Comparison of ENCODE assay signal across 38 mouse cellular contexts in the genomic region with DNA sequence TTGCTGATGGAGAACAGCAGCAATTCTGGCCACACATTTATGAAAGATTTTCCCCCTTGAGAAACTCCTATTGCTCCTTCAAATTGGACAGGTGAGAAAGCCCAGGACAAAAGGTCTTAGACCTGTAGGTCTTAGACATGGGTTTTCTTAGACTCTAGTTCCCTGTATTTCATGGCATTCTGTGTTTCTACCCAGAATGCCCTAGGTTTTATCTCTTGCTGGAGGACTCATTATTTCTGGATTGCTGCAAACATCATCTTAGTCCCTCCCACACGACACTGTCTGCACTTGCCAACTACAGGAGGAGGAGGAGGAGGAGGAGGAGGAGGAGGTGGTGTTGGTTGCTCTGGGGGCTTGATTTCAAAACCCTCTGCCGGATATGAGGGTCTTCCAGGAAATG. TPM values are rescaled to one million over a fixed set of nuclear protein-coding genes. Genes with fewer than 3 reads are reported as not detected.
"Had no signal": no experiment of that assay in that cellular context is flagged by ENCODE, and none has a peak within 500 bp of the region (broad histone marks: within the 10 kb centered on the region; RNA-seq: fewer than 3 reads in every experiment).

No protein-coding gene starts in this region.

- ATAC-seq: forebrain, embryonic 13.5 days; forebrain, embryonic 14.5 days; forebrain, embryonic 15.5 days; forebrain, embryonic 16.5 days; forebrain, postnatal 0 days had no signal

- H3K4me3 ChIP-seq: embryonic facial prominence, embryonic 10.5 days; embryonic facial prominence, embryonic 12.5 days; embryonic facial prominence, embryonic 13.5 days; embryonic facial prominence, embryonic 15.5 days; erythroblast, embryonic 14.5 days; forebrain, embryonic 10.5 days; forebrain, embryonic 12.5 days; forebrain, embryonic 13.5 days; forebrain, embryonic 15.5 days; gastrocnemius, adult 2 months; heart, adult 2 months had no signal

- H3K9me3 ChIP-seq: embryonic facial prominence, embryonic 10.5 days; embryonic facial prominence, embryonic 12.5 days; embryonic facial prominence, embryonic 13.5 days; embryonic facial prominence, embryonic 15.5 days; forebrain, embryonic 10.5 days; forebrain, embryonic 12.5 days; forebrain, embryonic 13.5 days; forebrain, embryonic 15.5 days had no signal

- H3K4me1 ChIP-seq: embryonic facial prominence, embryonic 10.5 days; embryonic facial prominence, embryonic 12.5 days; embryonic facial prominence, embryonic 13.5 days; embryonic facial prominence, embryonic 15.5 days; forebrain, embryonic 10.5 days; forebrain, embryonic 12.5 days; forebrain, embryonic 13.5 days; forebrain, embryonic 15.5 days had no signal

- H3K27ac ChIP-seq: embryonic facial prominence, embryonic 10.5 days; embryonic facial prominence, embryonic 12.5 days; embryonic facial prominence, embryonic 13.5 days; embryonic facial prominence, embryonic 15.5 days; forebrain, embryonic 10.5 days; forebrain, embryonic 12.5 days; forebrain, embryonic 13.5 days; forebrain, embryonic 15.5 days; heart, adult 2 months had no signal

- DNase-seq: cerebellum, adult 9-10 months; cerebellum, adult 9-11 months; cerebellum, postnatal 10 days; cerebellum, postnatal 14 days; cerebellum, postnatal 25 days; cerebellum, postnatal 36 days; embryo, embryonic 11 days; forebrain, postnatal 0 days; gastrocnemius, adult 2 months; gastrocnemius, postnatal 10 days; gastrocnemius, postnatal 14 days; gastrocnemius, postnatal 25 days; gastrocnemius, postnatal 36 days; heart, adult 11 months; heart, adult 18-20 months; heart, adult 2 months had no signal

- H3K9ac ChIP-seq: embryonic facial prominence, embryonic 12.5 days; embryonic facial prominence, embryonic 13.5 days; embryonic facial prominence, embryonic 15.5 days; forebrain, embryonic 12.5 days; forebrain, embryonic 13.5 days; forebrain, embryonic 15.5 days; forebrain, postnatal 0 days had no signal

- H3K36me3 ChIP-seq: embryonic facial prominence, embryonic 10.5 days; embryonic facial prominence, embryonic 12.5 days; embryonic facial prominence, embryonic 13.5 days; embryonic facial prominence, embryonic 15.5 days; forebrain, embryonic 10.5 days; forebrain, embryonic 12.5 days; forebrain, embryonic 15.5 days had no signal

- H3K4me2 ChIP-seq: embryonic facial prominence, embryonic 12.5 days; embryonic facial prominence, embryonic 13.5 days; embryonic facial prominence, embryonic 15.5 days; forebrain, embryonic 12.5 days; forebrain, embryonic 13.5 days; forebrain, embryonic 15.5 days had no signal

RNA-seq across cellular contexts. Expression of gene A630095N17Rik, which starts 5.8 kb away (rescaled TPM):
- total RNA-seq: common myeloid progenitor, adult 5-6 weeks; forebrain, postnatal 0 days; gastrocnemius, adult 18-20 months; gastrocnemius, adult 2 months; gastrocnemius, adult 8-10 months; gastrocnemius, postnatal 10 days; gastrocnemius, postnatal 14 days; gastrocnemius, postnatal 25 days; gastrocnemius, postnatal 36 days; gastrocnemius, postnatal 4 days; heart, adult 18-20 months; heart, adult 2 months; heart, adult 8-10 months had no signal
- polyA plus RNA-seq: cortical plate, adult 2 months; embryonic facial prominence, embryonic 10.5 days; embryonic facial prominence, embryonic 11.5 days; embryonic facial prominence, embryonic 12.5 days; embryonic facial prominence, embryonic 13.5 days; embryonic facial prominence, embryonic 14.5 days; embryonic facial prominence, embryonic 15.5 days; erythroblast, embryonic 14.5 days; forebrain, embryonic 10.5 days; forebrain, embryonic 11.5 days; forebrain, embryonic 12.5 days; forebrain, embryonic 13.5 days; forebrain, embryonic 14.5 days; forebrain, embryonic 15.5 days; forebrain, embryonic 16.5 days; frontal cortex, adult 2 months; gonadal fat pad, adult 2 months; heart, adult 2 months had no signal
